Mouse (Mus musculus) testis, adult 2 months (tissue): Measurements from ENCODE around the gene Sema4d.

Experiments used
- CTCF ChIP-seq: fragments of 200-500 bp; IDR thresholded peaks from 2 replicates; pipeline ENCODE4 v1.5.1; 2012; ENCODE audit warnings: low read depth, mild to moderate bottlenecking, inconsistent platforms, low read length, moderate library complexity; ENCODE audit not compliant: control insufficient read depth, insufficient read depth, insufficient replicate concordance
- POLR2A ChIP-seq: fragments of 200-500 bp; IDR thresholded peaks from 2 replicates; pipeline ENCODE4 v1.6.1; 2012; ENCODE audit warnings: low read depth, mild to moderate bottlenecking, inconsistent platforms, low read length, moderate library complexity; ENCODE audit not compliant: control insufficient read depth

DNA sequence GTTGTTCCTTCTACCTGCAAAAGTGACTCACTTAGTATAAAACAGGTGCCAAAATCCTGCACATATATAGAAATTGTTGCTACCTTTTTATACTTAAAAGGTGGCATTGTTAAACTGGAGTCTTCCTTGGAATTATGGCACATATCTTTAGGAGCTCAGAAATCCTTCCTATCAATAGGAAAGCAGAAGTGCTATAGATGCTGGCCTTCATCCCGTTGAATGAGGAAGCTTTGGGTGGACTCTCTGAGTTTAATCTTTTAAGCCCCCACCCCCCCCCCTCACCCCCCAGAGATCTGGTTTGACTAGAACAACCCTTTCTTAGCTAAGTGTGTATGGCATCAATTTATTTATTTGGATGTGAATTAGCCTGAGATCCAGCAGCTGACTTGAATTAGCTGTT, 143.8 kb downstream of the Sema4d start:
- TF ChIP-seq CTCF: no peak
- TF ChIP-seq POLR2A: no peak
